Mouse (Mus musculus) cerebral cortex, adult 2 months (tissue): ENCODE results near the gene U2af1l4.

Experiments used
- WGBS: fragments of 180-500 bp; shearing (Covaris S2); methylation state at CpG from one replicate; pipeline ENCODE4 v1.1.7; 2018; 5-methylcytosine and 5-hydroxymethylcytosine counted together

U2af1l4 gene

GRCm38 (mm10) chr7:30586455-30587020 lies 23.4 kb downstream of the U2af1l4 start:
- WGBS, result 82% methylated on average over 28 of the region's 28 CpGs

- 2% methylated on average over 66 of the region's 67 CpGs for WGBS
Measured at GRCm38 (mm10) chr7:30587842-30588667, 25.0 kb downstream of the U2af1l4 start.

DNA sequence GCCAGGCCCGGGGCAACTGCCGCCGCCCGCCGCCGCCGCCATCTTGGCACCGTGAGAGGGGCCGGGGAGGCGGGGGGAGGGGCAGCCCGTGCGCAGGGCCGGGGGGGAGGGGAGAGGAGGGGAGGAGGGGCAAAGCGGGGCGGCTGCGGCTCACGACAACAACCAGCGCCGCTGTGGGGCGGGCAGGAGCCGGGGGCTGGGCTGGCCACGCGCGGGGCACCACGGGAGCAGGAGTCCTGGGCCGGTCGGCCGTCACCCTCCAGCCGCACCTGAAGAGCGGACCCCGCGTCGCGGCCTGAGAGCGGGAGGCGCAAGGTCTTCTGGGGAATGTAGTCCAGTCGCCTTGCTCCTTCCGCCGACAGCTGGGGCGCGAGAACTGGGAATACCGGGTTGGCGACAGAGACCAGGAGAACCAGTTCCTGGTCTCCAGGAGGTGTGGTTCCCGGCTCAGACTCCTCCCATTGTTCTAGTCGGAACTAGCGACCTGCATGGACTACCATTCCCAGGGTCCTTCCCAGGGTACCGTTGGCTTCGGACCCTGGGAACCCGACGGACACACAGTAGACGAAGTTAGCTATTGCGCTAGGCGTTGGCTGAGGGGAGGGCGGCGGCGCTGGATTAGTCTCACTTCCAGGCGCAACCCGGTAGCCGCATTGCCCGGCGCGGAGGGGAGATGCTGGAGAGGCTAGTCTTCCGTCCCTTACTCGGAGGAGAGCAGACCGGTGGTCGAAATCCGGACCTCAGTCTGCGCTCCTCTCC lies 25.8 kb downstream of the U2af1l4 start, which contains the start of gene Kmt2b:
Gene Kmt2b (minus strand): TSS at position 51 of the 759 bp plus-strand sequence.
- under 1% methylated on average over 66 of the region's 68 CpGs for WGBS

- 29% methylated on average over 40 of the region's 40 CpGs for WGBS
Measured at GRCm38 (mm10) chr7:30589435-30590301, 26.6 kb downstream of the U2af1l4 start.

DNA sequence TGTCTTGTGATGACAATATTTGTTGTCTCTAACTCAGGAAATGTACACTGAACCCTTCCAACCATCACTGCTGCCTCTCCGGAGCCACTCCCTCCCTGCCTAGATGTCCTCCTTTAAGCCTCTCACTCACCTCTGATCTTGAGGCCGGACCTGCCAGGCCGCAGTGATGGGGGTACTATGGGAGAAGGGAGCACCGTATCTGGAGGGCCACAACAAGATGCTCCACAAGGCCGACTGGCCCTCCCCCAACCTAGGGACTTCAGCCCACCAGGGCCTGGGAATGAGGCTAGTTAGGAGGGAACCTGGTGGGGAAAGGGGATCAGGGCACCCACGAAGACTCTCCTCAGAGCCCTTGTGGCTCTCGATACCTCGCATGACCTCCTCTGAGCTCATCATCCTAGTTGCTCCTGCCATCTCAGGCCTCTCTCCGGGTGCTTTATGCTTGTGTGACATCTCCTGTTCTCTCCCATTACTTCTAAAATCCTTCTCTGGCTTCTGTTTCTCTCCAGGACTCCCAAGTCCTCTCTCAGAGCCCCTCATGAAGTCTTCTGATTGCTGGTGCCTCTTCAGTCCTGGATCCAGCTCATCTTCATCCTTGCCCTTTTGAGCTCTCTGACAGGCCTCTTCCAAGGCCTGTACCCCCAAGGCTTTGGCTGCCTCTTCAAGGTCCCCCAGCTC lies 28.0 kb downstream of the U2af1l4 start:
- WGBS, result 93% methylated on average over 9 of the region's 9 CpGs

- 58% methylated on average over 4 of the region's 4 CpGs for WGBS
Measured at GRCm38 (mm10) chr7:30591605-30591951, 28.5 kb downstream of the U2af1l4 start.

- 70% methylated on average over 5 of the region's 5 CpGs for WGBS
Measured at GRCm38 (mm10) chr7:30592772-30593423, 29.8 kb downstream of the U2af1l4 start.

- 80% methylated on average over 10 of the region's 10 CpGs for WGBS
Measured at GRCm38 (mm10) chr7:30593579-30594509, 30.7 kb downstream of the U2af1l4 start.

DNA sequence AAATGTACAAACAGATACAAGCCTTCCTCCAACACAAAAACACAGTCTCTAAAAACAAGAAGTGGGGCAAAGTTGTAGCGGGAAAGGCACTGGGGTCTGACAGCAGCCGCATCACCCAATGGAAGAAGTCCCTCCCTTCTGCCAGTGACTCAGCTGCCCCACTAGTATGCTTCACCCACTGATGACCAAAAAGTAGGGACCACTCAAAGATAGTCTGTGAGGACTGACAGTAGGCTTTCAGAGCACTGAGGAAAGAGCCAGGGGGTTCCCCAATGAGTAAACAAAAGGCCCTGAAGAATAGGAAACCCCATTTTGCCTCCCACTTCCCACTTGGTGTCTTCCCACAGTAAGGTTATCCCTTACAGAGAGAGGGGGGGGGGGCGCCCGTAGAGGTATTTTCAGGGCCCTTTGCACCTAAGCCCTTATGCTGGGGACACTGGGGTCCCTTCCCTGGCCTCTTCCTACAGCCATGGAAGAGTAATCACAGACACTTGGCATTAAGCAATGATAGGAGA lies 31.5 kb downstream of the U2af1l4 start:
- 68% methylated on average over 4 of the region's 4 CpGs for WGBS

DNA sequence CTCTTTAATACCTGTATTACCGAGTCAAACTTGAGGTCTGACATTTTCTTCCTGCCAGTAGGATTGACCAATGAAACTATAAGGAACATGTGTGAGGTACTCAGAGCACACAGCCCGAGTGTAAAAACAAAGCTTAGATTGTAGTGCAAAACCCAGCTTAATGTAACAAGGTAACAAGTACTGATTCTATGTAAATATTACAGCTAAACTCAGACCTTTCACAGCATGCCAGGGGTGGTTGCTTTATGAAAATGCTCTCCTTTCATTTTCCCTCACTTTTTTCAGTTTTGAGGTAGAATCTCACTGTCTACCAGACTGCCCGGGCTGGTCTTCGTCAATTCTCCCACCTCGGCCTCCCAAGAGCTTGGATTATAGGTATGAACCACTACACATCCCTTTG lies 33.0 kb downstream of the U2af1l4 start:
- WGBS, result 84% methylated on average over 5 of the region's 5 CpGs

DNA sequence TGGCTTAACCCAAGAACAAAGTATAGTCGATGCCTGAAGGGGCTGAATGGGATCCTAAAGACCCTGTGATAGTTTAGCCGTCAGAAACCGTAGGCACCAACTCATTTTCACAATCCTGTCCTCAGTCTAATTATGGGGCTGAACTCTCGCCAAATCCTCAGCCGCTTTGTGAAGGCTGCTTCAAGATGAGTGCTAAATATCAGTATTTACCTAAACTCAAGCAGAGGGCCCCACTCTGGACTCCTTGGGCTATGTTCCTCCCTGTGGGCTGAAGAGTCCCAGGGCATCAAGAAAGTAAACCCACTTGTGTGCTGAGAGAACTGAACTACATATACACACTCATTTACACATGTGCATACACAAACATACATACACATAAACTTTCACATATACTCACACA lies 33.7 kb downstream of the U2af1l4 start:
- WGBS, result 41% methylated on average over 5 of the region's 5 CpGs

- WGBS, result 94% methylated on average over 12 of the region's 12 CpGs
Measured at GRCm38 (mm10) chr7:30598786-30599185, 35.7 kb downstream of the U2af1l4 start, which contains the start of gene Zbtb32. Zbtb32 (minus strand) TSS chr7:30598909.

GRCm38 (mm10) chr7:30599933-30600353 lies 36.8 kb downstream of the U2af1l4 start:
- 2% methylated on average over 16 of the region's 16 CpGs for WGBS

DNA sequence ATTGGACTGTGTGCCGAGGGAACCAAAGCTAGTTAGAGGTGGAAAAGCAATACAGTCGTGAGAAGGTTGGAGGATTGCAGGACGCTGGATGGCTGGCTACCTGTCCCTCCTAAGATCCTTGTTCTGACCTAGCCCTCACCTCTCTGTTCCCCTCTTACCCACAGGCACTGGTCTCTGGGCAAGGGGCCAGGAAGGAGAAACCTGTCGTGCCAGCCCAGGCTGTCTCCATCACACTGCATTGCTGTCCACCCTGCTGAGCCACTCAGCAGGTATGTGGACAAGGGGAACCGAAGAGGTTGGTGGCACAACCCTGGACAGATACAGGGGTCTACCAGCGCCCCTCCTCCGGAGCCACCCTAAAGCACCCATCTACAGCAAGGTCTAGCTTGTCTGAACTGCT lies 37.5 kb downstream of the U2af1l4 start:
- 60% methylated on average over 7 of the region's 7 CpGs for WGBS

GRCm38 (mm10) chr7:30602583-30602982 lies 39.5 kb downstream of the U2af1l4 start:
- WGBS, result 68% methylated on average over 3 of the region's 3 CpGs

- WGBS, result 61% methylated on average over 8 of the region's 8 CpGs
Measured at GRCm38 (mm10) chr7:30604424-30604823, 41.3 kb downstream of the U2af1l4 start.

GRCm38 (mm10) chr7:30604944-30605343 lies 41.8 kb downstream of the U2af1l4 start:
- 93% methylated on average over 8 of the region's 8 CpGs for WGBS

DNA sequence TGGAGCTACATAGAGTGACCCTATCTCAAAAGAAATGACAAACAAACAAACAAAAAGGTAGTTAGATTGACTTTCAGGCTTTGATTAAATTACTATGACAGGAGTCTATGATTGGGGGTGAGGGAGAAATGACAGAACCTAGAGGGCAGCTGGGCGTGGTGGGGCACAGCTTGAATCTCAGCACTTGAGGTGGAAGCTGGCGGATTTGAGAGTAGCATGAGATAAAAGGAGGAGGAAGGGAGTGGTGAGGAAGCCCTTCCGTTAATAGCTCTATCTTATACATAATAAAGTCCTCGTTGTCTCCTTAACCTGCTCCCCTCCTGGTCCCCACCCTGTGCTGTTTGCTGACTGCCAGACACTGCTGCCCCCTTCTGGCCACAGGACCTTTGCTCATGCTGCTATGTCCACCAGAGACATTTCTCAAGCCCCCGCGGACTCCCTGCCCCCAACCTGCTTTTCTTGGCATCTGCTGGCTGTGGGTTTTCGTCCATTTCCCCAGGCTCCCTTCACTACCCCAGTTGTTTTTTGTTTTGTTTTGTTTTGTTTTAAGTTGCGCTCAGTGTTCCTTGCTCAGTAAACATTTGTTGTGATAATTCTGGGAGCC lies 44.7 kb downstream of the U2af1l4 start:
- 39% methylated on average over 8 of the region's 8 CpGs for WGBS

DNA sequence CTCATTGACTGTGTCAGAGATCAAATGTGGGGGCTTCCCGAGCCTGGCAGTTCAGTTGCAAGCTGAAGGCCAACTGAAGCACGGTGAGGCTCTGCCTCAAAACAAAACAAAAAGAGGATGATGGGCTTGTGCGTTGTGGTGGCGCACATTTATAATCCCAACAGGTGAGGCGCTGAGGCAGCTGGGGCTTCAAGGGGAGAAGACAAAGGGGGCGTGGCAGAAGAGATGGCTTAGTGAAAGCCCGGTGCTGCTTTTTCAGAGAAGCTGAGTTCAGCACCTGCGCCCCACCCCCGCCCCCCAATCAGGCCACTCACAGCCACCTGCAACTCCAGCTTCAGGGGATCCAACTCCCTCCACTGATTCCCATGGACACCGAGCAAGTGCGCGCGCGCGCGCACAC lies 45.4 kb downstream of the U2af1l4 start:
- WGBS, result 52% methylated on average over 16 of the region's 16 CpGs
